Mouse (Mus musculus): Measurements from ENCODE around the gene Lrrc8d.

DNA sequence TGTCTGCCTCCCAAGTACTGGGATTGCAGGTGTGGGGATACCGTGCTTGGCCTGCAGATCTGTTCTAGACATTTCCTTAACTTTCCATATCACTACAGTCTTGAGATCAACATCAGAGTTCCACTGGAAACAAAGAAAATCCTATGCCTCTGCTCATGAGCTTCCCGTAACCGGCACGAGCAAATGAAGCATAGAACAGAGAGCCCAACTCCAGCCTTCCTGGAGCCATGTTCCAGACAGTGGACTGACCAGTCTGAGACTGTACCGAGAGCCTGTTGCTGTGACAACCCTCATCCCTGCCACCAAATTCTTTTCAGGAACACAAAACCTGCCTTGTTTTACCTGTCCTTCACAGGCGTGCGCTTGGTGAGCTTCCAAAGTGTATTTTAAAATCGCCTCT is 15.3 kb downstream of the Lrrc8d start:
- no peak for TF ChIP-seq CTCF (IDR thresholded peaks at IDR 0.05; ENCODE audit: low read depth, low read length)
- no peak for TF ChIP-seq POLR2A (IDR thresholded peaks at IDR 0.05; ENCODE audit: extremely low read depth, insufficient read depth, low read length)
